In the genomic region with DNA sequence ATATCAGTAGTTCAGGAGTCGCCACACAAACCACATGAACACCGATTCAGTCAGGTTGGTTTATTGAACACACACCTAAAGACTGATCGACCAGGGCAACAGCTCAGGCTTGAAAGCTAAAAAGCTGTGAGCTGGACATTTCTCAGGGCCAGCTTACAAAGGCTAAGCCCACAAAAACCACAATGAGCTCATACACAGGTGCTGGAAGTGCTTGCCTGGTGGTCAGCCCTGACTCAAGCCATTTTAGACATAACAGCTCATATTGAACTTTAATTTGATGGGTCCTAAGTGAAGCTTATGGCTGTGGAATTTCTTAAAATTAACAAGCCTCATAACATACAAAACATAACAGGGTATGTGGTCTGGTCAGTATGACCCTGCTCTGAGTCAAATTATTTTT, we compare ENCODE assay signal across 21 mouse cellular contexts. TPM values are rescaled to one million over a fixed set of nuclear protein-coding genes. Genes with fewer than 3 reads are reported as not detected.
DNase-seq lines count a peak whose midpoint lies in the region; ATAC-seq and TF ChIP-seq lines count a peak whose summit lies in the region.
"Had no signal": no experiment of that assay in that cellular context is flagged by ENCODE, and none has a peak within 500 bp of the region (broad histone marks: within the 10 kb centered on the region; RNA-seq: fewer than 3 reads in every experiment).

No protein-coding gene starts in this region.

- peaks cover 14% of the 10 kb centered on the region for H3K4me1 ChIP-seq in midbrain, embryonic 11.5 days (ENCODE audit: control insufficient read depth, insufficient read depth, low read length)
- H3K4me1 ChIP-seq in heart, embryonic 11.5 days (ENCODE audit: control insufficient read depth, insufficient read depth, low read length): peaks cover 13% of the 10 kb centered on the region

- no peaks in the 10 kb centered on the region for H3K36me3 ChIP-seq in C2C12 (ENCODE audit: control insufficient read depth, insufficient read depth)
- no peaks in the 10 kb centered on the region for H3K36me3 ChIP-seq in midbrain, embryonic 11.5 days (ENCODE audit: control insufficient read depth, insufficient read depth, low read length)
- no peaks in the 10 kb centered on the region for H3K36me3 ChIP-seq in heart, embryonic 11.5 days (ENCODE audit: control insufficient read depth, insufficient read depth, low read length)
- H3K36me3 ChIP-seq: embryonic facial prominence, embryonic 10.5 days; embryonic facial prominence, embryonic 12.5 days; forebrain, embryonic 15.5 days had no signal

- peak; percentile 46 for DNase-seq in 3134 (ENCODE audit: extremely low read depth, insufficient read length, low spot score)
- peak; percentile 45 for DNase-seq in 3T3-L1 (ENCODE audit: low read depth, low spot score)
- DNase-seq in embryo, embryonic 10 days (ENCODE audit: low spot score): no peak
- DNase-seq in midbrain, embryonic 11.5 days (ENCODE audit: low spot score, missing footprints): no peak
- DNase-seq: adrenal gland, adult 2 months; adrenal gland, postnatal 10 days; adrenal gland, postnatal 25 days; B cell, adult 2 months; cerebellum, adult 11 months; cerebellum, adult 18-20 months; cerebellum, adult 8-10 months; cerebellum, adult 9-11 months; cerebellum, postnatal 14 days; cerebellum, postnatal 36 days; forebrain, postnatal 0 days had no signal

- H3K4me2 ChIP-seq in midbrain, embryonic 11.5 days: no peak overlapping the region
- no peak overlapping the region for H3K4me2 ChIP-seq in heart, embryonic 11.5 days
- H3K4me2 ChIP-seq: embryonic facial prominence, embryonic 12.5 days; forebrain, embryonic 13.5 days; forebrain, embryonic 15.5 days had no signal

- H3K79me3 ChIP-seq in C2C12 (ENCODE audit: low read depth): peaks cover 2% of the 10 kb centered on the region

- H3K27ac ChIP-seq in midbrain, embryonic 11.5 days (ENCODE audit: low read depth, low read length): no peak overlapping the region
- no peak overlapping the region for H3K27ac ChIP-seq in heart, embryonic 11.5 days (ENCODE audit: low read depth, low read length)
- H3K27ac ChIP-seq: embryonic facial prominence, embryonic 10.5 days; embryonic facial prominence, embryonic 12.5 days; forebrain, embryonic 13.5 days; forebrain, embryonic 15.5 days had no signal

- no peak overlapping the region for H3K9ac ChIP-seq in midbrain, embryonic 11.5 days (ENCODE audit: low read length)
- H3K9ac ChIP-seq in heart, embryonic 11.5 days (ENCODE audit: low read depth, low read length): no peak overlapping the region
- H3K9ac ChIP-seq: embryonic facial prominence, embryonic 12.5 days; forebrain, embryonic 13.5 days; forebrain, embryonic 15.5 days; forebrain, postnatal 0 days had no signal

- no peak overlapping the region for H3K4me3 ChIP-seq in C2C12 (ENCODE audit: insufficient read depth, poor library complexity, severe bottlenecking)
- H3K4me3 ChIP-seq in midbrain, embryonic 11.5 days (ENCODE audit: low read depth, low read length): no peak overlapping the region
- no peak overlapping the region for H3K4me3 ChIP-seq in heart, embryonic 11.5 days (ENCODE audit: low read depth, low read length)
- H3K4me3 ChIP-seq: embryonic facial prominence, embryonic 10.5 days; embryonic facial prominence, embryonic 12.5 days; forebrain, embryonic 13.5 days; forebrain, embryonic 15.5 days had no signal

- no peaks in the 10 kb centered on the region; the same call in 1 of the 2 replicates for H3K9me3 ChIP-seq in midbrain, embryonic 11.5 days (ENCODE audit: control insufficient read depth, low read length)
- H3K9me3 ChIP-seq in heart, embryonic 11.5 days (replicated peaks; ENCODE audit: control insufficient read depth, low read length): no peaks in the 10 kb centered on the region
- H3K9me3 ChIP-seq: embryonic facial prominence, embryonic 12.5 days; forebrain, embryonic 13.5 days; forebrain, embryonic 15.5 days had no signal

- no peaks in the 10 kb centered on the region for H3K27me3 ChIP-seq in C2C12 (ENCODE audit: control insufficient read depth, insufficient read depth, insufficient read length)
- peaks cover 13% of the 10 kb centered on the region for H3K27me3 ChIP-seq in midbrain, embryonic 11.5 days (ENCODE audit: control insufficient read depth, insufficient read depth, low read length)
- peaks cover 7% of the 10 kb centered on the region for H3K27me3 ChIP-seq in heart, embryonic 11.5 days (ENCODE audit: control insufficient read depth, insufficient read depth, low read length)

- H3ac ChIP-seq in C2C12 (ENCODE audit: control insufficient read depth, insufficient read length, low read depth): no peak overlapping the region

- no peak for ATAC-seq in midbrain, embryonic 11.5 days (ENCODE audit: low FRiP score)
- ATAC-seq in heart, embryonic 11.5 days (replicated peaks; ENCODE audit: insufficient number of reproducible peaks, low FRiP score, low TSS enrichment): no peak
- ATAC-seq: forebrain, embryonic 13.5 days; forebrain, embryonic 15.5 days; forebrain, postnatal 0 days had no signal

- WGBS in midbrain, embryonic 11.5 days: 95% methylated on average over 3 of the region's 3 CpGs
- 89% methylated on average over 3 of the region's 3 CpGs for WGBS in heart, embryonic 11.5 days (ENCODE audit: insufficient replicate concordance)

- peaks cover 9% of the 10 kb centered on the region for H3K79me2 ChIP-seq in C2C12 (ENCODE audit: control insufficient read depth, insufficient read depth)

- no peak for TF ChIP-seq CTCF in C2C12 (IDR thresholded peaks at IDR 0.05; ENCODE audit: control insufficient read depth, insufficient read depth, insufficient read length)

TF ChIP-seq in C2C12, 6 proteins besides CTCF, POLR2A, EP300 and RAD21:
- TF ChIP-seq FOSL1 (IDR thresholded peaks at IDR 0.05; ENCODE audit: insufficient read depth, low read length, poor library complexity, severe bottlenecking): peak; percentile 31
- TF ChIP-seq MYOG (IDR thresholded peaks at IDR 0.05; ENCODE audit: control insufficient read depth, extremely low read depth, insufficient read length): no peak
- peak; percentile 85 for TF ChIP-seq MYOD1 (IDR thresholded peaks at IDR 0.05; ENCODE audit: control insufficient read depth, insufficient read length, low read depth)
- TF ChIP-seq USF1 (IDR thresholded peaks at IDR 0.05; ENCODE audit: low read depth): no peak
- peak; percentile 37 for TF ChIP-seq MAX (IDR thresholded peaks at IDR 0.05)

RNA-seq across cellular contexts. Expression of gene Adarb1, which starts 2.1 kb away (rescaled TPM):
- polyA plus RNA-seq in C2C12 (2012; fragmentation: generic; extraction: Trizol): 3.3 TPM
- 5.8 and 7.4 TPM in 2 replicates for polyA plus RNA-seq in midbrain, embryonic 11.5 days (2014; fragmentation: Nextera tagmentation; extraction: Ambion mirVana)
- polyA plus RNA-seq in heart, embryonic 11.5 days (2014; fragmentation: Nextera tagmentation; extraction: Ambion mirVana): 8.7 and 8.8 TPM in 2 replicates

Comparison
In these comparisons a context has a peak if more than half of its experiments do, and no peak if none do; other contexts are left out.
1. DNase-seq: peak in 3134 (single experiment) and 3T3-L1 (single experiment); none in embryo, embryonic 10 days (single experiment) and midbrain, embryonic 11.5 days (single experiment).